Mouse (Mus musculus) CH12.LX (cell line): Measurements from ENCODE around the gene Exd1.

Source experiments
- CHD2 ChIP-seq: IDR thresholded peaks from 2 replicates; pipeline ENCODE4 v1.6.1; 2011; ENCODE audit warnings: low read length, improper control_type of control experiment
- CTCF ChIP-seq, 2 experiments: IDR thresholded peaks in 1 of 2; conservative IDR thresholded peaks in 1 of 2; 2 replicates each; pipeline ENCODE4 v1.5.1; 2011 to 2012; ENCODE audit warnings: low read depth in 2 of 2, low read length in 2 of 2, improper control_type of control experiment in 1 of 2, inconsistent platforms in 1 of 2, mild to moderate bottlenecking in 1 of 2, moderate library complexity in 1 of 2
- POLR2A ChIP-seq: IDR thresholded peaks from 2 replicates; pipeline ENCODE4 v1.6.1; 2011; ENCODE audit warnings: low read depth, mild to moderate bottlenecking, improper control_type of control experiment, low read length
- SIN3A ChIP-seq: IDR thresholded peaks from 2 replicates; pipeline ENCODE4 v1.6.1; 2012; ENCODE audit warnings: low read length, improper control_type of control experiment, inconsistent platforms
- USF2 ChIP-seq: conservative IDR thresholded peaks from 2 replicates; pipeline ENCODE4 v1.6.1; 2011; ENCODE audit warnings: low read depth, low read length, improper control_type of control experiment
- ZMIZ1 ChIP-seq: IDR thresholded peaks from 2 replicates; pipeline ENCODE4 v1.6.1; 2012; ENCODE audit warnings: low read depth, mild to moderate bottlenecking, inconsistent platforms, low read length, improper control_type of control experiment
- ZNF384 ChIP-seq: IDR thresholded peaks from 2 replicates; pipeline ENCODE4 v1.6.1; 2012; ENCODE audit warnings: low read depth, low read length, improper control_type of control experiment, inconsistent platforms

GRCm38 (mm10) chr2:119566182-119566855 is 18.9 kb upstream of the Exd1 start:
- TF ChIP-seq ZMIZ1 (no peak), USF2 (no peak), POLR2A (no peak), ZNF384 (no peak), CTCF (conservative IDR thresholded peaks at IDR 0.05 in 1 of 2, IDR thresholded peaks at IDR 0.05 in 1 of 2; ENCODE audit: low read depth in 2 of 2, low read length in 2 of 2) (no peak), CHD2 (no peak), SIN3A (no peak)
